Mouse (Mus musculus): ENCODE data around the gene Adcy4. TPM values are rescaled to one million over a fixed set of nuclear protein-coding genes. Genes with fewer than 3 reads are reported as not detected.
A peak's percentile ranks its signal among the peaks of the same experiment; 100 is the strongest.

The Adcy4 gene
- total RNA-seq (2022), result 10 to 100 TPM; 13.0 to 22.0 (median 16.4) TPM

DNA sequence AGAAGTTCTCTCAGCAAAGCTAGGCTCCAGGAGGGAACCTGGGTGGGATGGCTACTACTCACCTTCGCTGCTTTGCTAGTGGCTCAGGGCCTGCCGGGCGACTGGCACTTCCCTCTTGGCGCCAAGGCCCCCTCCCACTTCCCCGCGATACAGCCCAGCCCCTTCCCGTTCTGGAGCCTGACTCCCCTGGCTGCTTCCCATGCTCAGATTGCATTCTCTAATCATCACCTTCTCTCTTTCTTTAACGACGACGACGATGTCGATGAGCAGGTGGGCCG, at the start of gene Adcy4:
Gene Adcy4, minus strand, starts transcription at position 138 of the 278 bp plus-strand sequence.
- peak; percentile 43 for DNase-seq (ENCODE audit: low spot score)

DNA sequence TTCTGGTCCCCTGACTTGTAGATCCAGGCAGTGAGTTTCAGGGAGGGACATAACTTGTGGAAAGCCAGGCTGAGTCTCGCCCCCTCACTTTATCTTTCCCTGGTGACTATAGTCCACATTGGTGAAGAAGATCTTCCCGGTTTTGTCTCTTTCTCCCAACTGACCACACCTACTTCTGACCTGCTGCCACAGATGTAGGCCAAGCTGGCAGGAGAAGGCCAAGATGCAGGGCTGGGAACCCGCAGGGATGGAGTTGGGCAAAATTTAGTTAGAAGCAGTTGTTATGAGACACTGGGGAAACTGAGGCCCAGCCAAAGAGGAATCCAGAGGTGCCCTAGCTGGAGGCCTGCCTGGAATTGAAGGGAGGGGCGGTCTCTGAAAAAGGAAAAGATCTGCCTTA, 49.2 kb upstream of the Adcy4 start:
- no peak for DNase-seq (ENCODE audit: low spot score)

DNA sequence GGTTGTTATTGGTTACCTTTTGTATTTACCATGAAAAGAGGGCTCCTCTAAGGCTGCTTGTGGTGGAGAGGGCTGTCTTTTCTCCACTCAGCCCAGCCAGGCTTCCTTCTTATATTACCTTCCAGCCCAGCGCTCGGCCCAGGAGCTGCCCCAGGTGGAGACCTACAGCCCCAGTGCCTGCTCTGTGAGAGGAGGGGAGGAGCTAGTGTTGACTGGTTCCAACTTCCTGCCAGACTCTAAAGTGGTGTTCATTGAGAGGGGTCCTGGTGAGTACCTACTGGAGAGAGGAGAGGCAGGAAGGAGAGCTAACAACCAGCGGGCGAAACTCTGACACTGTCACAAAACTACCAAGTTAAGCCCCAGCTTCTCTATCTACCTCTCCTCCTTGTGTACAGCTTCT, 46.4 kb upstream of the Adcy4 start:
- no peak for DNase-seq (ENCODE audit: low spot score)

DNA sequence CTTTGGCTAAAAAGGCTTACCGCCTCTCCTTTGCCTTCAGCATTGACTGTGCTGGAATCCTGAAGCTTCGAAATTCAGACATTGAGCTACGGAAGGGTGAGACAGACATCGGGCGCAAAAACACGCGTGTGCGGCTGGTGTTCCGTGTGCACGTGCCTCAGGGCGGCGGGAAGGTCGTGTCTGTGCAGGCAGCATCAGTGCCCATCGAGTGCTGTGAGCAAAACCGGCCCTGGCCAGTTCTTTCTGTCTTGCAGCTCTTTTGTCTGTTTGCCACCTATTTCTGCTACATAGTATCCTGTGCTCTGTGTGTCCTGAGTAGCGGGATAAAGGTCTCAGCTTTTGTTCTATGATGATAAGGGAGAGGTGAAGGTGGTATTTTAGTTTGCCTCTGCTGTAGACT, 46.0 kb upstream of the Adcy4 start:
- no peak for DNase-seq (ENCODE audit: low spot score)

DNA sequence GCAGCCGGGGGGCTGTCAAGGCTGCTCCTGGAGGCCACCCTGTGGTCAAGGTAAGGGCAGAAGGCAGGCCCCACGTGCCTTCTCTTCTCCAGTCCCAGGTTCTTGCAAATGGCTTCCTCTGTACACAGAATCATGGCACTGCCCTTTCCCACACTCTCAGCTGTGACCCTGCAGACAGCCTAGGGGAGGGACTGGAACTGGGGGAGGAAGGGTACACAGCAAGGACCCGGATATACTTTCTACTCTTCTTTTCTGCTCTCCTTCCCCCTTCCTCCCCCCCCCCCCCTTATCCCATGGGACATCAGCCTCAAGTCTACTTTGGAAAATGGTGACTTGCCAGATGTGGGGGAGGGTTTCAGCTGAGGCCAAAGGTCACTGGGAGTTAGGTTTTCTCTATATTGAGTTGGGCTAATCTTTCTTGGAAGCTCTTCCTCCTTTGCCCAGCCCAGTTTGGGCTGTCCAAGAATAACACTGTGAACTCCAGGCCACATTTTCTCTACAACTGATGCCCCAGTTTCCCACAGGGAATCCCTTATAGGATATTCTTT, 44.9 kb upstream of the Adcy4 start:
- peak; percentile 44 for DNase-seq (ENCODE audit: low spot score)

DNA sequence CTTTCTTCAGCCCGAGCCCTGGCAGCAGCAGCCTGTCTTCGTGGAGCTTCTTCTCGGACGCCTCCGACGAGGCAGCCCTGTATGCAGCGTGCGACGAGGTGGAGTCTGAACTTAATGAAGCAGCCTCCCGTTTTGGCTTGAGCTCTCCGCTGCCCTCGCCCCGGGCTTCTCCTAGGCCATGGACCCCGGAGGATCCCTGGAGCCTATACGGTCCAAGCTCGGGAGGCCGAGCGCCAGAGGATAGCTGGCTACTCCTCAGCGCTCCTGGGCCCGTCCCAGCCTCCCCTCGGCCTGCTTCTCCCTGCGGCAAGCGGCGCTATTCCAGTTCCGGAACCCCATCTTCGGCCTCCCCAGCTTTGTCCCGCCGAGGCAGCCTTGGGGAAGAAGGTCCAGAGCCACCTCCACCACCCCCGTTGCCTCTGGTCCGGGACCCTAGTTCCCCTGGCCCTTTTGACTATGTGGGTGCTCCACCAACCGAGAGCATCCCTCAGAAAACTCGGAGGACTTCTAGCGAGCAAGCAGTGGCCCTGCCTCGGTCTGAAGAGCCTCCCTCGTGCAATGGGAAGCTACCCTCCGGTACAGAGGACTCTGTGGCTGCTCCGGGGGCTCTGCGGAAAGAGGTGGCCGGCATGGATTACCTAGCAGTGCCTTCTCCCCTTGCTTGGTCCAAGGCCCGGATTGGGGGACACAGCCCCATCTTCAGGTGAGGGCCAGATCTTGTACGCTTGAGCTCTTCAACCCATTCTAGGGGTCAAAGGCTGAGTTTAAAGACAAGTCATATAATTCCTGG, 42.9 kb upstream of the Adcy4 start:
- no peak for DNase-seq (ENCODE audit: low spot score)

DNA sequence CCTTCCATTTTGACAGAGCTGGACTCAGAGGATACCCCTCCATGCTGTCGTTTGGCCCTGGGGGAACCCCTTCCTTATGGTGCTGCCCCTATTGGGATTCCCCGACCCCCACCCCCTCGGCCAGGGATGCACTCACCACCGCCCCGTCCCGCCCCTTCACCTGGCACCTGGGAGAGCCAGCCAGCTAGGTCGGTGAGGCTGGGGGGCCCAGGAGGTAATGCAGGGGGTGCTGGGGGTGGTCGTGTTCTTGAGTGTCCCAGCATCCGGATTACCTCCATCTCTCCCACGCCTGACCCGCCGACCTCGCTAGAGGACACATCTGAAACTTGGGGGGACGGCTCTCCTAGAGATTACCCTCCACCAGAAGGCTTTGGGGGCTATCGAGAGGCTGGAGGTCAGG, 42.2 kb upstream of the Adcy4 start:
- no peak for DNase-seq (ENCODE audit: low spot score)

DNA sequence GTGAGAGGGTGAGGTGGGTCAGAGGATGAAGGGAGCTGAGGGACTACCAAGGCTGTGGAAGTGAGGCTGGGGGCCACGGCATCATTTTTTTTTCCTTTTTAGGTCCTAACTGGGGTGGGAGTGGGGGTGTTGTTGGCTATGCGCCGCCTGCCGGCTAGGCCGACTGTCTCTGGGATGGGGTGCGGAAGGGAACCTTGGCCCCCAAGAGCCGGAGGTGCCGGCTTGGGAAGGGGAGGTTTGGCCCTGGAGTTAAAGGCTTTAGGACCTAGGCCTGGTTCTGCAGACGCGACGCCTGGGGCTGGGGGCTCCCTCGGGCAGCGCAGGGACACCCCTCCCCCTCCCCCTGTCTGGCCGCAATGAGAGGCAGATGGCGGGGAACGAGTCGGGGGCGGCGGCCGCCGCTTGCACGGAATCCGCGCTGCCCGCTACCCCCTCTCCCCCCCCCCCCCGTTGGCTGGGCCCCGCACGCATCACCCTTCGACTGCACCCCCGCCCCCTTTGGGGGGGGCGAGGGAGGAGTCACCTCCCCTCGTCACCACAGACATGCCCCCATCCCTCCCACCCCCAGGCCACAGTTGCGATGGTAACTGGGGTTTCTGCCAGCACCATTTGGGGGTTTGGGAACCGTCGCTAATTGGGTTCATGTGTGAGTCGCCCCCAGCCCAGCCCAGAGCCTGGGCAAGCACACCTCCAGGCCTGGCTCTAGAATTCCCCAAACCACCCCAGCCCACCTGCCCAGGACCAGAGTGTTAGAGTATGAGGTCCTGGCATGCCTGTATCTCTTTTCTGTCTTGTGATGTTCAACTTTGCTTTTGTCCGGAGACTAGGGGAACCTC, 41.5 kb upstream of the Adcy4 start:
- no peak for DNase-seq (ENCODE audit: low spot score)

DNA sequence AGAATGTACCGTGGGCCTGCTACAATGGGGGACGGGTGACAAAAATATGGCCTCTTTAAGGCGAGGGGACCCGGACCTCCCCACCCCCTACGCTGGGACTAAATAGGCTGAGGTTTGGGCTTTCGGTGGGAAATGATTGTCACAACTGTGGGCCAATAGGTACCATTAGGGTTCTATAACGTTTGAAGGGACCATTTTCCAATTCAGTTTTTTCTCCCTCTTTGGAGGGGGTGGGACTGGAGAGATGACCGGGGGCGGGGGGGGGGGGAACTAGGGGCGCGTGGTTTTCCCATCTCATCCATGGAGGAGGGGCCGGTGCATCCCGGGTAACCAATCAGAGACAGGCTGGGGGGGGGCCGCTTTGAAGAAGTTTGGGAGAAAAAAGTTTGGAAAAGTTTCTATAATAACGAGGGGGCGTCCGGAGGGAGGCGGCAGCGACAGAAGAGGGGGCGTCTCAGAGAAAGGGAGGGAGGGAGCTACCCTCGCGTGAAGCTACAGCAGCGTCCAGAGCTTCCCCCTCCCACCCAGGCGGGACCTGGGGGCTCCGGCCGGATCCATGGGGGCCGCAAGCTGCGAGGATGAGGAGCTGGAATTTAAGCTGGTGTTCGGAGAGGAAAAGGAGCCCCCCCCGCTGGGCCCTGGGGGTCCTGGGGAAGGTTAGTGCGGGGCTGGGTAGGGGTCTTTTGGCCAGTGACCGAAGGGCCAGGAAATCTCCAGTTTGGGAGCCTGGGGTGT, 40.8 kb upstream of the Adcy4 start:
- peak; percentile 40 for DNase-seq (ENCODE audit: low spot score)

DNA sequence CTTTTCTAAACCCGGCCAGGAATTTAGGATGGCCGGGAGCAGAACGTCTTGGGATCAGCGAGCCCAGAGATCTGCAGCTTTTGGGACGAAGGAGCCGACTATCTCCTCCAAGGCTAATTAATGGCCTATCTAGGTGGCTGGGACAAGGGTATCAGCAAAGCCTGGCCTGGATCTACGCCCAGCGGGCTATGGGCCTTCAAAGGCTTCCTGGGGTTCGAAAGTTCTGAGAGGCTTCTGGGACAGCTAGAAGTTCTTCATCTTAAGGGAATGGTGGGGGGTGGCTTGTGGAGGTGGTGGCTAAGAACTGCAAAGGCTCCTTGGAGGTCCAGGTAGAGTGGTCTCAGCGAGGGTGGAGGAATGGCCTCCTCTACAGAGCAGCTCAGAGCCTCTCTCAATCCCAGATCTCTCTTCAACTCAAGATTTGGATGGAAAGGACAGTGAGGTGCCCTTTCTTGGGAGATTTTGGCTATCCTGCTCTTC, 40.1 kb upstream of the Adcy4 start:
- peak; percentile 42 for DNase-seq (ENCODE audit: low spot score)

DNA sequence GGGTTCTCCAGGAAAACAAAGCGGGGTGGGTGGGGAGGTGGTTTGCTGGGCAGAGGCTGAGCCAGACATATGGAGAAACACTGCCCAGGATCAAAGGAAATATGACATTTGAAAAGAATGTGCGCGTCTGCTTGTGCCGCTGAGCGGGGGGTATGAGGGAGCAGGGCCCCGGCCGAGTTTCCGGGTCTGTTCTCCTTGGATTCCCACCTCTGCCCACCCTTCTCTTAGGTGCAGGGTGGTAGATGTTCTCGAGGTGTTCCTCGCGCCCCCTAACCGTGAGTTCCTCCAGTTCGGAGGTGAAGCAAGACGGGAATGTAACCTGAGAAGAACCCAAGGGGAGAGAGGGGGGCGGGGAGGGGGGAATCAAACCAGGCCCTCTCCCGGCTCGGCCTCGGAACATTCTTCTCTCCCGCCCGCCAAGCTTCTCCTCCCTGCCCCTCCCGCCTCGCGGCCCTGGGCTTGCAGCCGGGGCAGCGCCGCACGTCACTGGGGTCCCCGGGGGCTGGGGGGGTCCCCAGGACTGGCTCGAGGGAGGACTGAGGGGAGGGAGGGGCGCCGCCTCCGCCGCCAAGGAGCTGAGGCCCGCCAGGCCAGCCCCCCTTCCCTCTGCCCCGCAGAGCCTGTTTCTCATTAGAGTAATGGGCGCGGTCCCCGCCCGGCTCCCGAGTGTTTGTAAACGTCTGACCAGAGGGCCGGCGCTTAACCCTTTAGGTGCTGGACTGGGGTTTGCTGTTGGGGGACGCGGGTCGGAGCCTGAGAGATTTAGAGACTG, 39.3 kb upstream of the Adcy4 start, which contains the start of gene Nfatc4:
Gene Nfatc4, plus strand, starts transcription at position 154 of the 772 bp plus-strand sequence.
- peak; percentile 78 for DNase-seq (ENCODE audit: low spot score)

DNA sequence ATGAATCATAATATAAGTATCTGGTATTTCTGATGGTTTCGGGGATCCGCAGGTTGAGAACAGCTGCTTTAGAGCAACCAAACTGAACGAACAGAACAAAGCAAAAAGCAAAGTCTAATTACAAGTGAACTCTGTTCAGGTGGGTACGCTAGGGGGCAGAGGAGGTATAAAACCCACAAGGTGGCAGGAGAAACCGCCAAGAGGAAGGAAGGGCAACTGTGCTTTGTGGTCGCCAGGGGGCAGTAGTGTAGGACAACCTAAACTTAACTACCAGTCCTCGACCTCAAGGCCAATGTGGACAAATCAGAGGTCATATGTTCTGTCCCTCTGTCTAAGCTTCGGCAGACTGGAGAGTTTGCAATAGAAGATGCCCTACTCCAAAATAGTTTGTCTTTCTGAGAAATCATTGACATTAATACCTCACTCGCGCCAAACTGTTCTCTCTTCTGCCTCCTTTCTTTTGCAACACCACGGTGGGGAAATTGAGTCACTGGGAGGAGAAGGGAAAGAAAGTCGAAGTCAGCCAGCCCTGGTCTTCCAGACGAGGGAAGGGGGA, 38.6 kb upstream of the Adcy4 start:
- DNase-seq (ENCODE audit: low spot score), result peak; percentile 83

DNA sequence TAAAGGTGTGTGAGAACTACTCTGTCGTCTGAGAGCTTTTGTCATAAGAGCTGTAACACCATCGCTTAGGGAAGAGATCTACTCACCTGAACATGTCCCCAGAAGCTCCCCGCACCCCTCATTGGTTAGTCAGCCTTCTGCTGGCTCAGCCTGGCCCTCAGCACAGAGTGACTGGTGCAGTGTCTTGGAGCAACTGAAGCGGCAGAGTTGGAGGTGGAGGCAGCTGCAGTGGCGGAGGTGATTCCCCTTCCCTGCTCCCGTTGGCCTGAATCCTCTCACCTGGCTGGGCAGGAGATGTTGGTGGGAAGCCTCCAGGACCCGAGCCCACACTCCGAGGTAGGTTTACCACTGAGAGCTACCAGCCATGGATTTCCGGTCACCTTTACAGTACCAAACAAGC, 36.7 kb upstream of the Adcy4 start:
- DNase-seq (ENCODE audit: low spot score), result no peak

DNA sequence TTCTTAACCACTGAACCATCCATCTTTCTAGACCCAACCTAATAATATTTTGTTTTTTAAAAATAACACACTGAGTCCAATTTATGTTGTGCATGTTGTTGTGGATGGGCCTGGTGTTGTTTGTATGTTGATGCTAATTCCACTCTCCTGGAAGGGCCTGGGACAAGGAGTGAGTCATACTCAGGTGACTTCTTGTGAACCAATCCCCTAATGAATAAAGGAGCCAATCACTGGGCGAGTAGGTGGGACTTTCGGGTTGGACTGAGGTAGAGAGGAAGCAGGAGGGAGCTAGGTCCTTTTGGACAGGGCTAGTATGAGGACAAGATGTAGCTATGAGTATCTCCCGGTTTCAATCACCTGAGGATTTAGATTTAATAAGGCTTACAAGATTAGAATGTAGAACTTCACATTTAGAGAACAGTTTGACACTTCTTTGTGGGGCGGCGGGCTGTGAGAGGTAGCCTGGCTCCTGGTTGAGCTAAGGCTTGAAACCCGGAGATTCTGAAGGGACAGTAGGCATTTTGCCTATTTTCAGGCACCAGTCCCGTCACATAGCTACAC, 36.0 kb upstream of the Adcy4 start:
- no peak for DNase-seq (ENCODE audit: low spot score)

DNA sequence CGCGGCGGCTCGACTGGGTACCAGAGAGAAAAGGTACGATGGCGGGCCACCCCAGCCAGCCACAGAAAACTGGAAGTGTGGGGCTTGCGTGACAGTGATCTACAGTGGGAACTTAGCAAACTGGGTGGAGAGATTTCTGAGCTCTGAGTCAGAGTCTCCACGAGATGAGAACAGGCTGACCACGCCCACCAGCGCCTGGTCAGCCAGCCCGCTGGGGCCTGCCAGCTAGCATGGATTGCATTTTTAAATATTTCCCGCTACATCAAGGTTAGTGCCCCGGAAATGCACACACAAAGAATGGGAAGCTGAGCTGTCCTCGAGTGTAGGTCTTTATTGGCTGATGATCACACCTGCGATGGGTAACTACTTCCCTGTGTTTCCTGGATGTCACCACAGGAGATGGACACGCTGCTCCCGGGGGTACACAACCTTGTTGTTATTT, 31.4 kb upstream of the Adcy4 start:
- peak; percentile 49 for DNase-seq (ENCODE audit: low spot score)

DNA sequence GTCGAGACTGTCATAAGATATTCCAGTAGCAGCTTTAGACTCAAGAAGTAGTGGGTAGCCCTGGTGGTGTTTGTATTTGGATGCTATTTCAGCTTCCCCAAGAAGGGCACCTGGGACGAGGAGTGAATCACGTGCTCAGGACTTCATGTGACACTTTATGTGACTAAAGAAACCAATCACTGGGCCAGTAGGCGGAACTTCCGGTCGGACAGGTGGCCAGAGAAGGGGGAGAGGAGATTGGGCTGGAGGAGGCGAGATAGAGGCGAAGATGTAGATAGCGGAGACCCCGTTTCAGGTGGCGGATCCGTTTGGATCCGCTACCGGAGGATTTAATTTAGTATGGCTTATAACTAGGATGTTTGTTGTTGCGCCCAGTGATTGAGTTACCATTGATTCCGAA, 31.0 kb upstream of the Adcy4 start:
- DNase-seq (ENCODE audit: low spot score), result peak; percentile 57

DNA sequence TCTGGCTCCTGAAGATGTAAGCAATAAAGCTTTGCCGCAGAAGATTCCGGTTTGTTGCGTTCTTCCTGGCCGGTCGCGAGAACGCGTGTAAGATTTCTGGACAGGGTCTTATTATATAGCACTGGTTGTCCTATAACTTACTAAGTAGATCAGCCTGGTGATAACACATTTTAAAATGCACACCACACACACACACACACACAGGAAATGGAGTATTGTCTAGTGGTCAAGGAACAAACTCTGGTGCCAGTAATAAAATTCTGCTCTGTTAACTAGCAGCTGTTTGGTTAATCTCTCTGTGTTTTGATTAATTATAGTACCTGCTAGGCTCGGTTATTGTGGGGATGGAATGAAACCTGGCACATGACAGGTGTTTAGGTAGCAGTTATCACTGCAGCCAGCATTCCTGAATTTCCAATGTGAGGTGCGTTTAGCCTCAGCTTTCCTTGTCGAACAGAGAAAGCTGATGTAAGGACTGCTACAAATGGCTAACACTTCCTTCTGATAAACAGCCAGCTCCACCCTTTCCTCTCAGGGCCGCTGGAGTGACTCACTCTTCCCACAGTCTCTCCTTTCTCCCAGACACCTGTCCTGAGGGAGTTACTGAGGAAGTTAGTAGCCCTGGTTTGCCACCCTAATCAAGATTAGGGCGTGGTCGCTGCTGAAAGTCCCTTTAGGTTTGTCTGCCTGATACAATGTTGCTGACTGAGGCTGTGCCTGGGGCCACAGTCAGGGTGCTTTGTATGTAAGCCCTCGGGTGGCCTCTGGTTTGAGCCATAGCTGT, 11.7 kb upstream of the Adcy4 start:
- peak; percentile 71 for DNase-seq (ENCODE audit: low spot score)

DNA sequence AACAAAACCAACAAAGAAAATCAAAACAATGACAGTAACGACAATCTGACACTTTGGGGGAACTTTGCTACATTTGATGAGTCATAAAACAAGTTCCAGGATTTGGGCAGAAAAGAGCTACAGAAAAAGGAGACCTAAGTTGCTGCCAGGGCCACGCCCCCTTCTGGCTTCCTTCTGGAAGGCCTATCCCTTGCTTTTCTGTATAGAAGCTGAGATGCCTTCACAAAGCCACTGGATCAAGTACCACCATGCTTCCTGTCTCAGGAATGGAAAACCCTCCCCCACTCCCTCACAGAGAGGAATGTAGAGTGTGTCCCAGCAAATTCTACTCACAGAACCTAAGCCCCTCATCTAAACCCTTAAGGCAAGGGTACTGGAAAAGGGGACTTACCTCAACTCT, 10.1 kb upstream of the Adcy4 start:
- DNase-seq (ENCODE audit: low spot score), result no peak

DNA sequence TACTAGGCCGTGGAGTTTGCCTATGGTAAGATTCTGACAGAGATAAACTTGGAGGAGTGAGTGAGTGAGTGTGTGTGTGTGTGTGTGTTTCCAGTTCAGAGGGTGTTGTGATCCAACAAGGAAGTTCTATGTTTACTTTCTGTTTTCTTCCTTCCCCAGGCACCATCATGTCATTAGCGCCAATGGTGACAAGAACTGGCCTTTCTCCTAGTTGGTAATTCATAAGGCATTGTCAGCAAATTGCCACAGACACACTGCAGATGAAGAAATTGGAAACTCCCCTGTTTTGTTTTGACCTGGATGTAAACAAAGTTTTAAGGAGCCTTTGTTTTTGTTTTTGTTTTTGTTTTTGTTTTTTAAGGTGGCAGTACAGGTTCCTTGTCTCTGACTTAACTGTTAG, 9.6 kb upstream of the Adcy4 start:
- no peak for DNase-seq (ENCODE audit: low spot score)
